Mouse (Mus musculus) thymus, adult 2 months (tissue): ENCODE measurements around the gene Dnaaf1.

Experiments used
- CTCF ChIP-seq: fragments of 200-500 bp; IDR thresholded peaks from 2 replicates; pipeline ENCODE4 v1.5.1; 2012; ENCODE audit warnings: mild to moderate bottlenecking, control low read depth, low read length, moderate library complexity, borderline replicate concordance; ENCODE audit not compliant: control insufficient read depth, poor library complexity, insufficient read depth; ENCODE audit errors: extremely low read depth
- POLR2A ChIP-seq: fragments of 200-500 bp; IDR thresholded peaks from 2 replicates; pipeline ENCODE4 v1.6.1; 2012; ENCODE audit warnings: mild to moderate bottlenecking, low read length, control low read depth, moderate library complexity; ENCODE audit not compliant: control insufficient read depth, poor library complexity, insufficient read depth; ENCODE audit errors: extremely low read depth

DNA sequence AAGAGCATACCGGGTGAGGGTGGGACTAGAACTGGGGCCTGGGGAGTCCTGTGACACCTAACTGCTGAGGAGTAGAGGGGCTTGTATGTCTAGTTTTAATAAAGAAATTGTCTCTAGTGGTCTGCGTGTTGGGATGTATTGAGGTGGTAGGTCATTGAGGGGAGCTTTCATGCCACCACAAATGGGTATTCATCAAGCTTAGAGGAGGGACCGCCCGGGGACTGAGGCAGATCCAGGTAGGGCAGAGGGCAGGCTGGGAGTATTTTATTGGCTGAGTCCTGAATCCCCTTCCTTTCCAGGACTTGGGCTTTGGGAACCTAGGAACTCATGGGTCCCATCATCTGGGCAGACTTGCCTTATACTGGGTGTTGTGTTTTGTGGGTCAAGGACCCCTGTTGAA, 41.8 kb downstream of the Dnaaf1 start:
- TF ChIP-seq POLR2A (no peak), CTCF (no peak)
